Mouse (Mus musculus): Measurements from ENCODE around the gene Ptdss2. TPM values are rescaled to one million over a fixed set of nuclear protein-coding genes. Genes with fewer than 3 reads are reported as not detected.

Gene Ptdss2
- total RNA-seq, 2 experiments from 2014 or later = 50.1 to 53.9 TPM

GRCm38 (mm10) chr7:141206182-141206937 lies 84.2 kb downstream of the Ptdss2 start:
- intact Hi-C loops (cut with DNase I) = no loop called here
- DNase-seq = no peak

Other genes starting within 250 kb of the Ptdss2 start
- 100 to 1,000 TPM; 155 to 165 TPM for gene Psmd13, start 240.4 kb upstream of the Ptdss2 start, total RNA-seq (2021)
- gene Sirt3, start 240.1 kb upstream of the Ptdss2 start, total RNA-seq (2021) = 10 to 100 TPM; 26.0 to 31.3 TPM
- gene Cox8b, start 221.9 kb upstream of the Ptdss2 start, total RNA-seq (2021) = not detected
- gene Nlrp6, start 201.5 kb upstream of the Ptdss2 start, total RNA-seq (2021) = under 1 TPM; 0.54 to 0.70 TPM
- 1 to 10 TPM; 3.1 to 4.0 TPM for gene Pgghg, start 181.0 kb upstream of the Ptdss2 start, total RNA-seq (2021)
- gene Ifitm5, start 172.1 kb upstream of the Ptdss2 start, total RNA-seq (2021) = not detected
- gene Gm45717, start 166.4 kb upstream of the Ptdss2 start, total RNA-seq (2021) = not detected
- gene Ifitm2, start 166.4 kb upstream of the Ptdss2 start, total RNA-seq (2021) = 10 to 100 TPM; 36.6 to 45.9 TPM
- gene Ifitm1, start 155.2 kb upstream of the Ptdss2 start, total RNA-seq (2021) = 1 to 10 TPM; 2.8 to 5.4 TPM
- 10 to 100 TPM in 1 of 2 experiments, 1 to 10 TPM in 1; 8.9 to 12.8 TPM for gene Ifitm3, start 111.6 kb upstream of the Ptdss2 start, total RNA-seq (2021)
- not detected for gene Ifitm6, start 104.5 kb upstream of the Ptdss2 start, total RNA-seq (2021)
- gene Gm17387, start 93.3 kb upstream of the Ptdss2 start, total RNA-seq (2021) = not detected
- gene B4galnt4, start 61.3 kb upstream of the Ptdss2 start, total RNA-seq (2021) = 100 to 1,000 TPM; 132 to 150 TPM
- not detected for gene Pkp3, start 44.2 kb upstream of the Ptdss2 start, total RNA-seq (2021)
- gene Sigirr, start 21.8 kb upstream of the Ptdss2 start, total RNA-seq (2021) = 1 to 10 TPM; 2.8 to 2.9 TPM
- not detected for gene Ano9, start 4.6 kb upstream of the Ptdss2 start, total RNA-seq (2021)
- gene Rnh1, start 50.5 kb downstream of the Ptdss2 start, total RNA-seq (2021) = 10 to 100 TPM; 20.1 to 25.3 TPM
- gene Hras, start 71.6 kb downstream of the Ptdss2 start, total RNA-seq (2021) = 100 to 1,000 TPM; 194 to 211 TPM
- 1 to 10 TPM; 6.2 to 7.4 TPM for gene Lrrc56, start 71.8 kb downstream of the Ptdss2 start, total RNA-seq (2021)
- under 1 TPM in 1 of 2 experiments, not detected in 1; 0.18 TPM for gene Lmntd2, start 91.7 kb downstream of the Ptdss2 start, total RNA-seq (2021)
- 1 to 10 TPM; 3.8 to 4.7 TPM for gene Rassf7, start 93.5 kb downstream of the Ptdss2 start, total RNA-seq (2021)
- gene Phrf1, start 106.4 kb downstream of the Ptdss2 start, total RNA-seq (2021) = 10 to 100 TPM; 81.2 to 89.1 TPM
- gene Irf7, start 144.1 kb downstream of the Ptdss2 start, total RNA-seq (2021) = 1 to 10 TPM in 1 of 2 experiments, under 1 TPM in 1; 0.28 to 1.1 TPM
- gene Cdhr5, start 154.4 kb downstream of the Ptdss2 start, total RNA-seq (2021) = not detected
- gene Sct, start 156.8 kb downstream of the Ptdss2 start, total RNA-seq (2021) = under 1 TPM; 0.62 to 0.86 TPM
- under 1 TPM; 0.48 to 0.54 TPM for gene Drd4, start 169.6 kb downstream of the Ptdss2 start, total RNA-seq (2021)
- gene Deaf1, start 205.3 kb downstream of the Ptdss2 start, total RNA-seq (2021) = 100 to 1,000 TPM; 246 to 267 TPM
- 10 to 100 TPM; 21.1 to 21.9 TPM for gene Tmem80, start 205.4 kb downstream of the Ptdss2 start, total RNA-seq (2021)
- gene Eps8l2, start 216.5 kb downstream of the Ptdss2 start, total RNA-seq (2021) = under 1 TPM; 0.86 to 0.97 TPM

Data from left cerebral cortex, postnatal 4 days (tissue).